Mouse (Mus musculus) myocyte (in vitro differentiated cells): Measurements from ENCODE around the gene Fermt2.

Experiments
- E2F4 ChIP-seq: IDR thresholded peaks from one replicate; pipeline ENCODE4 v1.6.1; 2011; ENCODE audit warnings: mild to moderate bottlenecking, control low read depth, moderate library complexity; ENCODE audit not compliant: insufficient read depth
- MYOD1 ChIP-seq, 3 experiments: IDR thresholded peaks; one replicate each; pipeline ENCODE4 v1.6.1; 2011; ENCODE audit warnings: control low read depth in 2 of 3, low read depth in 2 of 3, mild to moderate bottlenecking in 2 of 3, moderate library complexity in 1 of 3; ENCODE audit not compliant: insufficient read length in 2 of 3, control insufficient read depth in 1 of 3
- POLR2A ChIP-seq: IDR thresholded peaks from one replicate; pipeline ENCODE4 v1.6.1; 2011; ENCODE audit warnings: low read depth, mild to moderate bottlenecking, control low read depth, moderate library complexity; ENCODE audit not compliant: insufficient read length
- REST ChIP-seq: IDR thresholded peaks from one replicate; pipeline ENCODE4 v1.6.1; 2011; ENCODE audit warnings: mild to moderate bottlenecking, control low read depth, moderate library complexity; ENCODE audit not compliant: insufficient read depth, insufficient read length
- TCF12 ChIP-seq: IDR thresholded peaks from one replicate; pipeline ENCODE4 v1.6.1; 2011; ENCODE audit warnings: mild to moderate bottlenecking, control low read depth; ENCODE audit not compliant: poor library complexity, insufficient read depth, severe bottlenecking
- TCF3 ChIP-seq: IDR thresholded peaks from one replicate; pipeline ENCODE4 v1.6.1; 2011; ENCODE audit warnings: low read depth, control low read depth; ENCODE audit not compliant: insufficient read length
- USF1 ChIP-seq: IDR thresholded peaks from one replicate; pipeline ENCODE4 v1.6.1; 2011; ENCODE audit warnings: low read depth, mild to moderate bottlenecking, control low read depth, moderate library complexity

- TF ChIP-seq USF1 (no peak), POLR2A (no peak), TCF12 (no peak), E2F4 (no peak), MYOD1 (IDR thresholded peaks at IDR 0.05; ENCODE audit: control insufficient read depth in 1 of 3, insufficient read length in 2 of 3, low read depth in 2 of 3) (no peak), REST (no peak), TCF3 (no peak)
These were observed 14.1 kb downstream of the Fermt2 start for GRCm38 (mm10) chr14:45515771-45516170.
